Mouse (Mus musculus) CH12F3 (cell line): Measurements from ENCODE around the gene 1190005I06Rik.

Experiments used
- in situ Hi-C: fragments of 300-500 bp; cut with MboI; formaldehyde crosslinking; loops from 2 replicates; pipeline ENCODE4 v1.14.3; 2020; ENCODE audit warnings: low sequenced_read_pairs

Gene 1190005I06Rik

GRCm38 (mm10) chr8:120668374-120668905 is 21.0 kb upstream of the 1190005I06Rik start, which contains the start of gene Emc8:
Gene Emc8, minus strand, starts transcription at chr8:120668573.
- in situ Hi-C loops = no loop called here

- in situ Hi-C loops = no loop called here
Measured at GRCm38 (mm10) chr8:120667561-120668373, 20.3 kb upstream of the 1190005I06Rik start, which contains the start of the genes Gm27021 and Cox4i1. Gene Gm27021, minus strand, starts transcription at chr8:120668079. Gene Cox4i1, plus strand, starts transcription at chr8:120668222.

GRCm38 (mm10) chr8:120666807-120667470 is 19.5 kb upstream of the 1190005I06Rik start:
- in situ Hi-C loops = no loop called here

DNA sequence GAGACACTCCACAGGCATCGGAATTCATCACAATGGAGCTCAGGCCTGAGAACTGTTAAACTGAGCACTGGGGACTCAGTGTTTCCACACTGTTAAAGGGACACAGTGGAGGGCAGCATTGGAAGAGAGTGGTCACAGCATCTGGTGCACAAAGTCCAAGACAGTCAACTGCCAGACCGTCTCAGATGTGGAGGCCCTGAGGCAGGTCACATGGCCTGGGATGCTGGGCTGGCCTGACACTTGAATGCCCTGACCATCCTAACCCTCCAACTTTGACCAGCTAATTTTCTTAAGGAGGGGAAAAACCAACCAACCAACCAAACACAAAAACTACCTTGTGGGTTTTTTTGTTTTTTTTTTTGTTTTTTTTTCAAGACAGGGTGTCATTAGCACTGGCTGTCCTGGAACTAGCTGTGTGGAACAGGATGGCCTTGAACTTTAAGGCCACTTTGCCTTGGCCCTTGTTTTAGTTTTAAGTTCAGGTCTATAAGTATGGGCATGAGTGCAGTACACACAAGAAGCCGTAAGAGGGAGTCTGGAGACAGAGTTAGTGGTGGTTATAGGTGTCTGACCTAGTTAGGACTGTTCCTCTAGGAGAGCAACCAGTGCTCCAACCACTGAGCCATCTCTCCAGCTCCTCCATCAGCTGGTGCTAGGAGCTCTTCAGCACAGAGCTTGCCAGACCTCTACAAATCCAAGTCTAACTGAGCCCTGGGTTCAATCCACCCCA is 18.5 kb upstream of the 1190005I06Rik start:
- in situ Hi-C loops = no loop called here

- in situ Hi-C loops = no loop called here
Measured at GRCm38 (mm10) chr8:120664566-120664965, 17.1 kb upstream of the 1190005I06Rik start.

GRCm38 (mm10) chr8:120657415-120657814 is 10.0 kb upstream of the 1190005I06Rik start:
- in situ Hi-C loops = no loop called here

GRCm38 (mm10) chr8:120656322-120657052 is 9.1 kb upstream of the 1190005I06Rik start:
- in situ Hi-C loops = no loop called here

DNA sequence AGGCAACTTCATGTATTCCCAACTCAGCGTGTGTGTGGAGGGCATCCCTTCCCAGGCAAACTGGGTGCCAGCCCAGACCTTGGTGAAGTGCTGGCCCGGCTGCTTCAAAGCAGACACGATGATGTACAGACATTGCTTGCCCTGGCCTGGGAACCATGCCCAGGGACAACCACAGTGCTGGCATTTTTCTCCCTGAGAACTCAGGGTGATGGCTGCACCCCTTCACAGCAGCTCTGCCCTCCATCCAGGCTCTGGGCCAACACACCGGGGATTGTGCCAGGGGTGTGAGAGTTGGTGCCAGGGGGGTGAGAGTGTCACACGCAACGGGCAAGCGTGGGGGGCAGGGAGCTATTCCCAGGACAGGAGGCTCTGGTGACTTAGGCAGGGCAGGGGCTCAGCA is 2.8 kb downstream of the 1190005I06Rik start:
- in situ Hi-C loops = no loop called here

GRCm38 (mm10) chr8:120642031-120642662 is 5.3 kb downstream of the 1190005I06Rik start:
- in situ Hi-C loops = no loop called here

GRCm38 (mm10) chr8:120641245-120641644 is 6.2 kb downstream of the 1190005I06Rik start:
- in situ Hi-C loops = no loop called here

GRCm38 (mm10) chr8:120634329-120634839 is 13.0 kb downstream of the 1190005I06Rik start:
- in situ Hi-C loops = no loop called here

GRCm38 (mm10) chr8:120633665-120634271 is 13.7 kb downstream of the 1190005I06Rik start:
- in situ Hi-C loops = no loop called here

DNA sequence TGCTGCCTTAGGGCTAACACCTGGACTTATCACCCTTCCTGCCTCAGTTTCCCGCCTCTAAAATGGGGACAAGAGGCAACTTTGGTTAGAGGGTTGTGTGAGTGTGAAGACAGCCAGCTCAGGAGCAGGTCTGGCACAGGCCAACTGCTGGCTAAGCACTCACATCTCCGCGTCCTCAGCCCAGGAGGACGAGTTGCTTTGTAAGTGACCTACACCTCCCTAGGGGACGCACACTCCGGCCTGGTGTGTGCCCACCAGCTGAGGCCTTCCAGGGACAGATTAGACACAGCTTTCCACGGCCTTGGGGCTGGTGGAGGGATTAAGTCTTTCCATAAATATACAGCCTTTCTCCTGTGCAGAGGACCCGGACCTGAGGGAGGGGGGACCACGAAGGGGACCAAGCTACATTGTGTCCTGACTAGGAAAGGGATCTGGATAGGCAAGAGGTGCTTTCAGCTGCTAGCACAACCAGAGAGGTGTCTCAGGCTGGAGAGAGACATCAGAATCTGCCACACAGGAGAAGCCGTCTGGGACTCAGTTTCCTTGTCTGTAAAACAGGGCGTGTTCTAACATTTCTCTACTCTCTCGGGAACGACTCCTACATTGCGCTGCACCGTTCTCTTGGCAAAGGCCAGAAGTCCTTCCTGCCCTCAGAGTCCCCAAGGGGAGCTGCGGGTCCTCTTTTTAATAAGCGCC is 14.3 kb downstream of the 1190005I06Rik start:
- in situ Hi-C loops = no loop called here

- in situ Hi-C loops = no loop called here
Measured at GRCm38 (mm10) chr8:120631441-120632375, 15.7 kb downstream of the 1190005I06Rik start.

GRCm38 (mm10) chr8:120630848-120631247 is 16.6 kb downstream of the 1190005I06Rik start:
- in situ Hi-C loops = no loop called here

DNA sequence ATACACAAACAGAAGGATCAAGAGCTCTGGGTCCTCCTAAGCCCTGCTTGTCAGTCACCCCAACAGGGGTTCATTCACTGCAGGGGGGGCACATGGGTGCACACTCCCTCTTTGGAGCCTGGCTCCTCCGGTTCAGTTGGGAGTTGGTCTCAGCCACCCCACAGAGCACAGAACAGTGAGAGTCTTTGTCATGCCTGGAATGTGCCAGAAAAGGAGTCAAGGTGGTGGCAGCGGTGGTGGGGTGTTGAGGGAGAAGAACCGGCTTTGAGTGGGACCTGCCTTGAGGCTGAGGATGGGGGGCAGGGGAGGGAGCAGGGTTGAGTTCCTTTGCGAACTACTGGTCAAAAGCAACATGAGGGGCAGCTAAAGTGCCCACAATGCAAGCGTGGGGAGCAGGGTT is 17.4 kb downstream of the 1190005I06Rik start:
- in situ Hi-C loops = no loop called here

- in situ Hi-C loops = no loop called here
Measured at GRCm38 (mm10) chr8:120627298-120627697, 20.1 kb downstream of the 1190005I06Rik start.

DNA sequence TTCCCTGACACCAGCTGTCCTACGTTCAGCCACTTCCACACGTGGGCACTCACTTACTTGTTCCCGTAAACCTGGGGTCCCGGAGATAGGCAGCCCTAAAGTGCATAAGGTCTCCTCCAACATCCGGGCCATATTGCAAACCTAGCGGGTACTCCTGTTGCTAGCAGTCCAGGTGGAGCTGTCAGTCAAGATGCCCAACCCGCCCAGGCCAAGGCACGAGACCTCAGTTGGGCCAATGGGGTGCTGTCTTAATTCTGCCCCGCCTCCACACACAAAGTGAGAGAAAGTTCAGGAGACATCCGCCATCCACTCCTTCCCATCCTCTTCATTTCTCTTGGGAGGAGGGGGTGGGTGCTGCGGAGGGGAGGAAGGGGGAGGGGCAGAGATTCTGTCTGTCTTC is 21.0 kb downstream of the 1190005I06Rik start:
- in situ Hi-C loops = no loop called here
